Mouse (Mus musculus) heart, embryonic 13.5 days (tissue): ENCODE data around the gene Ubtf. TPM values are rescaled to one million over a fixed set of nuclear protein-coding genes. Genes with fewer than 3 reads are reported as not detected.

Source experiments
- ATAC-seq: fragments of 200-750 bp; cut with Nextera tagmentation; 2 replicates; pipeline ENCODE4 v1.8.0; 2017; ENCODE audit warnings: moderate TSS enrichment; ENCODE audit not compliant: insufficient number of reproducible peaks, low FRiP score, low TSS enrichment; ENCODE audit errors: extremely low read depth
- H3K27ac ChIP-seq: fragments of 300-500 bp; sonication (generic); replicated peaks from 2 replicates; pipeline ENCODE4 v1.5.1; 2015; ENCODE audit warnings: moderate library complexity, mild to moderate bottlenecking, inconsistent platforms
- H3K27me3 ChIP-seq: fragments of 300-500 bp; sonication (generic); replicated peaks from 2 replicates; pipeline ENCODE4 v1.6.1; 2015; ENCODE audit warnings: mild to moderate bottlenecking, inconsistent platforms
- H3K36me3 ChIP-seq: fragments of 300-500 bp; sonication (generic); 2 replicates; pipeline ENCODE4 v1.6.1; 2015; ENCODE audit warnings: mild to moderate bottlenecking, inconsistent platforms
- H3K4me1 ChIP-seq: fragments of 300-500 bp; sonication (generic); 2 replicates; pipeline ENCODE4 v1.6.1; 2015; ENCODE audit warnings: inconsistent platforms
- H3K4me2 ChIP-seq: fragments of 300-500 bp; sonication (generic); 2 replicates; pipeline ENCODE4 v1.6.1; 2015; ENCODE audit warnings: inconsistent platforms, mild to moderate bottlenecking, moderate library complexity
- H3K4me3 ChIP-seq: fragments of 300-500 bp; sonication (generic); 2 replicates; pipeline ENCODE4 v1.5.1; 2015; ENCODE audit warnings: moderate library complexity, mild to moderate bottlenecking, inconsistent platforms
- H3K9ac ChIP-seq: fragments of 300-500 bp; sonication (generic); 2 replicates; pipeline ENCODE4 v1.6.1; 2015; ENCODE audit warnings: inconsistent platforms, mild to moderate bottlenecking, moderate library complexity
- H3K9me3 ChIP-seq: fragments of 300-500 bp; sonication (generic); 2 replicates; pipeline ENCODE4 v1.6.1; 2016; ENCODE audit warnings: inconsistent platforms
- WGBS: fragments of 180-500 bp; shearing (Covaris S2); methylation state at CpG from one replicate; pipeline ENCODE4 v1.1.7; 2015; ENCODE audit warnings: mixed read lengths; 5-methylcytosine and 5-hydroxymethylcytosine counted together
- polyA plus RNA-seq: library from polyadenylated mRNA; unstranded; fragments of >200 nt; fragmentation: Nextera tagmentation; extraction: Ambion mirVana; gene quantifications from 2 replicates; pipeline ENCODE4 v1.2.1, GENCODE M21; 2015

Gene Ubtf
- polyA plus RNA-seq, 1 experiment from 2014 or later, result 51.1 TPM

- H3K4me3 ChIP-seq, result no peak overlapping the region
- no peaks in the 10 kb centered on the region for H3K4me1 ChIP-seq
- WGBS, result 68% methylated on average over 5 of the region's 5 CpGs
- H3K4me2 ChIP-seq, result no peak overlapping the region
- H3K36me3 ChIP-seq, result no peaks in the 10 kb centered on the region
- peaks cover 13% of the 10 kb centered on the region for H3K27me3 ChIP-seq
- no peaks in the 10 kb centered on the region for H3K9me3 ChIP-seq
- no peak overlapping the region for H3K9ac ChIP-seq
- ATAC-seq, result no peak
- no peak overlapping the region for H3K27ac ChIP-seq
Observed at GRCm38 (mm10) chr11:102346926-102347325, 27.4 kb upstream of the Ubtf start.

- H3K4me1 ChIP-seq, result peaks cover 1% of the 10 kb centered on the region; the same call in 1 of the 2 replicates
- ATAC-seq, result no peak
- WGBS, result 80% methylated on average over 3 of the region's 3 CpGs
Observed at GRCm38 (mm10) chr11:102344458-102344857, 24.9 kb upstream of the Ubtf start.

GRCm38 (mm10) chr11:102342742-102343141 is 23.2 kb upstream of the Ubtf start:
- H3K27me3 ChIP-seq, result no peaks in the 10 kb centered on the region
- H3K9ac ChIP-seq, result no peak overlapping the region
- H3K4me3 ChIP-seq, result no peak overlapping the region
- no peak overlapping the region for H3K4me2 ChIP-seq
- H3K4me1 ChIP-seq, result peaks cover 15% of the 10 kb centered on the region
- no peaks in the 10 kb centered on the region for H3K9me3 ChIP-seq
- 65% methylated on average over 12 of the region's 12 CpGs for WGBS
- ATAC-seq, result no peak
- no peaks in the 10 kb centered on the region for H3K36me3 ChIP-seq
- H3K27ac ChIP-seq, result no peak overlapping the region

More at GRCm38 (mm10) chr11:102344458-102344857, 24.9 kb upstream of the Ubtf start:
- H3K9ac ChIP-seq, result no peak overlapping the region
- H3K9me3 ChIP-seq, result no peaks in the 10 kb centered on the region
- no peak overlapping the region for H3K27ac ChIP-seq
- no peak overlapping the region for H3K4me2 ChIP-seq
- no peaks in the 10 kb centered on the region for H3K27me3 ChIP-seq
- no peak overlapping the region for H3K4me3 ChIP-seq
- no peaks in the 10 kb centered on the region for H3K36me3 ChIP-seq

DNA sequence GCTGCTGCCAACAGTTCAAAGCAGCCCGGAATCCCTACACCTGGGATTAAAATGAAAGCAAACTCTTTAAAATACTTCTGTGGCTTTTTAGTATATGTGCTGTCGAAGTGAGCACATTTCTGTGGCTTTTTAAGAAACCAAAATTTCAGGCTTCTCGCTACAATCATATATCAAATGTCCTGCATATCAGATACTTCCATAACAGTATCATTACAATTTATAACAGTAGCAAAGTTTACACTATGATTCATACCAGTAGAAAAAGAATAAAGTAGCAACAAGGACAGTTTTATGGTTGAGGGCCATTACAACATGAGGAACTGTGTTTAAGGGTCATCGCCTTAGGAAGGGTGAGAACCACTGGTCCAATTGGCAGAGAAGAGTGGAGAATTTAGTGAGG is 21.6 kb upstream of the Ubtf start:
- no peak overlapping the region for H3K27ac ChIP-seq
- H3K9me3 ChIP-seq, result no peaks in the 10 kb centered on the region
- WGBS, result 86% methylated on average over 4 of the region's 4 CpGs
- H3K9ac ChIP-seq, result no peak overlapping the region
- H3K36me3 ChIP-seq, result no peaks in the 10 kb centered on the region
- H3K4me2 ChIP-seq, result no peak overlapping the region
- ATAC-seq, result no peak
- no peaks in the 10 kb centered on the region for H3K27me3 ChIP-seq
- no peak overlapping the region for H3K4me3 ChIP-seq
- peaks cover 15% of the 10 kb centered on the region for H3K4me1 ChIP-seq

- Histone ChIP-seq H3K9ac (no peak overlapping the region), H3K9me3 (no peaks in the 10 kb centered on the region), H3K4me2 (no peak overlapping the region), H3K4me1 (peaks cover 25% of the 10 kb centered on the region), H3K36me3 (no peaks in the 10 kb centered on the region), H3K27ac (no peak overlapping the region), H3K27me3 (no peaks in the 10 kb centered on the region), H3K4me3 (no peak overlapping the region)
- no peak for ATAC-seq
- WGBS, result 56% methylated on average over 4 of the region's 4 CpGs
Observed at GRCm38 (mm10) chr11:102339624-102340023, 20.1 kb upstream of the Ubtf start.

DNA sequence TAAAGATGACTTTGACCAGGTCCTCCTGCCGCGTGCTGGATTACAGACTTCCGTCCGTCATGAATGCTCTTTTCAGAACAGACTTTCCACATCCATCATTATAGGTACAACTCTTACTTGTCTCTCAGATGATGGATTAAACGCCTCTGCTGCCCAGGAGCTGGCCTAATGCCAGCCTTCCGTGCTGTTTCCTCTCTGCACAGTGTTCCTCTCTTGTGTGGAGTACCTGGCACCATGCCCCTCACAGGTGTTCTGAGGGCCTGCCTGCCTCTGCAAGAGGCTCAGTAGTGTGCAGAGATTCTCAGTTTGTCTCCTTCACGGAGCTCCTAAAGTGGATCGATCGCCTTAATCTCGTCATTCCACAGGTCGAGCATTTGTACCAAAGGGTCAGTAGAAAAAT is 19.7 kb upstream of the Ubtf start:
- 75% methylated on average over 11 of the region's 11 CpGs for WGBS
- H3K4me1 ChIP-seq, result peaks cover 25% of the 10 kb centered on the region
- no peaks in the 10 kb centered on the region for H3K9me3 ChIP-seq
- ATAC-seq, result no peak
- H3K36me3 ChIP-seq, result no peaks in the 10 kb centered on the region
- H3K27me3 ChIP-seq, result no peaks in the 10 kb centered on the region
- H3K4me2 ChIP-seq, result no peak overlapping the region
- no peak overlapping the region for H3K9ac ChIP-seq
- no peak overlapping the region for H3K4me3 ChIP-seq
- H3K27ac ChIP-seq, result peak overlapping the region; percentile 51

GRCm38 (mm10) chr11:102338561-102338960 is 19.0 kb upstream of the Ubtf start:
- 27% methylated on average over 3 of the region's 3 CpGs for WGBS
- Histone ChIP-seq H3K4me3 (no peak overlapping the region), H3K27me3 (no peaks in the 10 kb centered on the region), H3K36me3 (no peaks in the 10 kb centered on the region), H3K4me2 (no peak overlapping the region), H3K9ac (no peak overlapping the region), H3K9me3 (no peaks in the 10 kb centered on the region), H3K4me1 (peaks cover 25% of the 10 kb centered on the region), H3K27ac (peak overlapping the region; percentile 51)
- ATAC-seq, result no peak

DNA sequence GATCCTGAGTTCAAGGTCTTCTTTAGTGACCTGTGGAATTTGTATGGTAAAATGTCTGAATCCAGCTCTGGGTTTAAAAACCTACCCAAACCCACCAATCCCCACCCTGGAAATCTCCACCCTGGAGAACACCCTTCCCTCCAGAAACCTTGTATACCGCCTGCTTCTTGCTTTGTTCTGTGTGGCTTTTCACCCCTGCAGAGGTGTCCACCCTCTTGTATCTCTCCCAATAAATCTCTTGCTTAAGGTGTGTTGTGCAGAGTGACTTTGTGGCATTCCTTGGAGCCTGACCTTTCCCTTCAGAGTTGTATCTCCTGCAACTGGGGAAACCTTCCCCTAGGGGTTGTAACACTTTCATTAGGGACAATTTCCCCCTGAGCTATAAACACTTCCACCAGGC is 18.4 kb upstream of the Ubtf start:
- no peaks in the 10 kb centered on the region for H3K9me3 ChIP-seq
- H3K27me3 ChIP-seq, result no peaks in the 10 kb centered on the region
- H3K4me2 ChIP-seq, result no peak overlapping the region
- no peaks in the 10 kb centered on the region for H3K36me3 ChIP-seq
- ATAC-seq, result no peak
- no peak overlapping the region for H3K9ac ChIP-seq
- WGBS, result 60% methylated on average over 1 of the region's 1 CpGs
- no peak overlapping the region for H3K4me3 ChIP-seq
- H3K4me1 ChIP-seq, result peaks cover 25% of the 10 kb centered on the region
- no peak overlapping the region for H3K27ac ChIP-seq

DNA sequence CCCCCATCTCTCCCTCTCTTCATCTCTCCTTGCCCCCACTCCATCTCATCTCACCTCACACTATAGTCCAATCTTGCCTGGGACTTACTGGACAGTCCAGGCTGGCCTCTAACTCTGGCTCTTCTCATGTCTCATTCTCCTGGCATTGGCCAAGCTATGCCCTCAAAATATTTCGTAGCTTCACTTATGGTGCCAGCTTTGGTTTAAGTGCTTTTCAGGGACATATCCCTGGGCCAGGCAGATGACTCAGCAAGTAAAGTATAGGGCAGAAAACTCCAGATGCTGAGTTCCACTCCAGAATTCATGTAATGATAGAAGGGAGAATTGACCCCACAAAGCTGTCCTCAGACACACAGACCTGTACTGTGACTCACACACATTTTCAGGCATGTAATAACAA is 16.6 kb upstream of the Ubtf start:
- 62% methylated on average over 1 of the region's 1 CpGs for WGBS
- no peak overlapping the region for H3K27ac ChIP-seq
- no peaks in the 10 kb centered on the region for H3K36me3 ChIP-seq
- H3K27me3 ChIP-seq, result no peaks in the 10 kb centered on the region
- no peak for ATAC-seq
- peaks cover 25% of the 10 kb centered on the region for H3K4me1 ChIP-seq
- H3K9me3 ChIP-seq, result no peaks in the 10 kb centered on the region
- no peak overlapping the region for H3K9ac ChIP-seq
- H3K4me2 ChIP-seq, result no peak overlapping the region
- no peak overlapping the region for H3K4me3 ChIP-seq

GRCm38 (mm10) chr11:102334973-102335700 is 15.6 kb upstream of the Ubtf start:
- WGBS, result 30% methylated on average over 9 of the region's 9 CpGs
- 0 out of 2 replicates have a peak overlapping the region, but pooled peaks have one; percentile 7 for H3K4me2 ChIP-seq

DNA sequence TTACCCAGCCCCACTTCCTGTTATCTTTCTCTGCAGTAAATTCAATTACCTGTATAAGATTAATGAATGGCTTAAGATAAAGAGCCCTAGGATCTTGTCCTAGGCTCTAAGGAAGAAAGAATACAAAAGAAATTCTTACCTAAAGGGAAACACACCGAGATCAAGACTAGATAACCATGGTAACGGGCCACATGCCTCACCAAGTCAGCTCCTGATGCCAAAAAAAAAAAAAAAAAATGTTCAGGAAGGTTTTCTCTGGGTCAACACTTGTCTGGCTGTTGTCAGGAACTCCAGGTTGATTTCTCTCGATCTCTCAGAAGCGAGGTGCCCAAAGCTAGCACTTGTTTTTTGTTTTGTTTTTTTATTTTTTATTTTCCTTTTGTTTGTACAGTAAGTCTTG is 14.5 kb upstream of the Ubtf start:
- no peak overlapping the region for H3K4me3 ChIP-seq
- H3K27ac ChIP-seq, result no peak overlapping the region
- no peaks in the 10 kb centered on the region for H3K36me3 ChIP-seq
- peaks cover 19% of the 10 kb centered on the region for H3K4me1 ChIP-seq
- ATAC-seq, result no peak
- H3K9me3 ChIP-seq, result no peaks in the 10 kb centered on the region
- WGBS, result 55% methylated on average over 4 of the region's 4 CpGs
- no peaks in the 10 kb centered on the region for H3K27me3 ChIP-seq
- no peak overlapping the region for H3K4me2 ChIP-seq
- no peak overlapping the region for H3K9ac ChIP-seq

More at GRCm38 (mm10) chr11:102334973-102335700, 15.6 kb upstream of the Ubtf start:
- Histone ChIP-seq H3K9ac (peak overlapping the region; percentile 44; the same call in 1 of the 2 replicates), H3K9me3 (no peaks in the 10 kb centered on the region), H3K27me3 (no peaks in the 10 kb centered on the region), H3K4me3 (no peak overlapping the region), H3K27ac (peak overlapping the region; percentile 26; the same call in 1 of the 2 replicates), H3K4me1 (peaks cover 25% of the 10 kb centered on the region), H3K36me3 (no peaks in the 10 kb centered on the region)
- no peak for ATAC-seq

DNA sequence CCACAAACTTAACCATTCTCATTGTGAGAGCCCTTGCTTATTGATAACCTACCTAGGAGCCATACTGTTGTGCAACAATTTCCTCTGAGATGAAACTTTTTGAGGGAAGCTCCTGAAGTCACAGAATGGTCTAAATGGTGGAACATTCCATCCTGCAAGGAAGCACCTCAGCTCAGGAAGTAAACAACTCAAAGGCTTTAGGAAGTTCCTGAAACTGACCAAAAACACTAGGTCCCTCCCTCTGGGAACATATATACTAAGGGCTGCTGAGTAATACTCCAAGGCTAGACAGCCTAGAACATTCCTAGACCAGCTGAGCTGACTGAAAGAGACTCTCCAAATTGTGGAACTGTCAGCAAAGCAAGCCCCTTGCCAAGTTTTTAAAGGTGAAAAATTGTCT is 13.5 kb upstream of the Ubtf start:
- H3K4me2 ChIP-seq, result no peak overlapping the region
- no peak for ATAC-seq
- no peaks in the 10 kb centered on the region for H3K36me3 ChIP-seq
- H3K27me3 ChIP-seq, result no peaks in the 10 kb centered on the region
- H3K27ac ChIP-seq, result no peak overlapping the region
- H3K4me3 ChIP-seq, result no peak overlapping the region
- no peak overlapping the region for H3K9ac ChIP-seq
- H3K4me1 ChIP-seq, result peaks cover 12% of the 10 kb centered on the region
- H3K9me3 ChIP-seq, result no peaks in the 10 kb centered on the region
